In genomic region chr11:84967113-84967512, GRCm38 (mm10) we compare ENCODE assay signal across 10 mouse cellular contexts. TPM values are rescaled to one million over a fixed set of nuclear protein-coding genes. Genes with fewer than 3 reads are reported as not detected.
DNase-seq lines count a peak whose midpoint lies in the region; ATAC-seq and TF ChIP-seq lines count a peak whose summit lies in the region.
"Had no signal": no experiment of that assay in that cellular context is flagged by ENCODE, and none has a peak within 500 bp of the region (broad histone marks: within the 10 kb centered on the region; RNA-seq: fewer than 3 reads in every experiment).

No protein-coding gene starts in this region.

- H3K9ac ChIP-seq in kidney, postnatal 0 days (ENCODE audit: low read depth, low read length), result no peak overlapping the region
- no peak overlapping the region for H3K9ac ChIP-seq in limb, embryonic 11.5 days (ENCODE audit: low read length)
- no peak overlapping the region for H3K9ac ChIP-seq in neural tube, embryonic 14.5 days (replicated peaks; ENCODE audit: low read depth, low read length)
- H3K9ac ChIP-seq: heart, embryonic 15.5 days; liver, embryonic 14.5 days had no signal

- H3K9me3 ChIP-seq in kidney, postnatal 0 days (replicated peaks; ENCODE audit: low read length), result no peaks in the 10 kb centered on the region
- no peaks in the 10 kb centered on the region for H3K9me3 ChIP-seq in embryonic facial prominence, embryonic 10.5 days
- H3K9me3 ChIP-seq in limb, embryonic 11.5 days (ENCODE audit: control insufficient read depth, low read length), result no peaks in the 10 kb centered on the region
- H3K9me3 ChIP-seq in neural tube, embryonic 14.5 days (ENCODE audit: control insufficient read depth, low read length), result no peaks in the 10 kb centered on the region
- H3K9me3 ChIP-seq: heart, embryonic 15.5 days had no signal

- no peak for TF ChIP-seq CTCF in kidney, postnatal 0 days (IDR thresholded peaks at IDR 0.05; ENCODE audit: low read depth)

- WGBS in kidney, postnatal 0 days, result 43% methylated on average over 5 of the region's 5 CpGs
- 26% methylated on average over 5 of the region's 5 CpGs for WGBS in embryonic facial prominence, embryonic 10.5 days
- 33% methylated on average over 5 of the region's 5 CpGs for WGBS in limb, embryonic 11.5 days
- 11% methylated on average over 5 of the region's 5 CpGs for WGBS in neural tube, embryonic 14.5 days

- no peak overlapping the region for H3K4me2 ChIP-seq in kidney, postnatal 0 days (ENCODE audit: low read length)
- no peak overlapping the region for H3K4me2 ChIP-seq in limb, embryonic 11.5 days (ENCODE audit: low read depth, severe bottlenecking)
- H3K4me2 ChIP-seq in neural tube, embryonic 14.5 days (ENCODE audit: low read depth, low read length), result no peak overlapping the region
- H3K4me2 ChIP-seq: heart, embryonic 15.5 days had no signal

- no peak for DNase-seq in kidney, postnatal 0 days (ENCODE audit: low spot score)
- no peak for DNase-seq in kidney, postnatal 10 days
- DNase-seq in embryonic facial prominence, embryonic 10.5 days (ENCODE audit: low spot score), result peak; percentile 79
- peak; percentile 56 for DNase-seq in limb, embryonic 11.5 days (ENCODE audit: low spot score)
- no peak for DNase-seq in right cerebral cortex, adult 18-20 months
- DNase-seq in urinary bladder, postnatal 25 days (ENCODE audit: low spot score), result no peak
- DNase-seq: thymus, postnatal 36 days had no signal

- no peaks in the 10 kb centered on the region for H3K27me3 ChIP-seq in kidney, postnatal 0 days (ENCODE audit: insufficient read depth, low read length)
- no peaks in the 10 kb centered on the region for H3K27me3 ChIP-seq in embryonic facial prominence, embryonic 10.5 days (replicated peaks; ENCODE audit: low read depth, poor library complexity, severe bottlenecking)
- H3K27me3 ChIP-seq in limb, embryonic 11.5 days (ENCODE audit: control insufficient read depth, insufficient read depth, low read length), result no peaks in the 10 kb centered on the region
- no peaks in the 10 kb centered on the region for H3K27me3 ChIP-seq in neural tube, embryonic 14.5 days (ENCODE audit: control insufficient read depth, insufficient read depth, low read length)
- H3K27me3 ChIP-seq: heart, embryonic 15.5 days had no signal

- no peaks in the 10 kb centered on the region for H3K4me1 ChIP-seq in kidney, postnatal 0 days (replicated peaks; ENCODE audit: insufficient read depth, low read length)
- H3K4me1 ChIP-seq in embryonic facial prominence, embryonic 10.5 days, result peaks cover 35% of the 10 kb centered on the region
- H3K4me1 ChIP-seq in limb, embryonic 11.5 days (ENCODE audit: control insufficient read depth, insufficient read depth, low read length), result peaks cover 10% of the 10 kb centered on the region
- H3K4me1 ChIP-seq in neural tube, embryonic 14.5 days (ENCODE audit: control insufficient read depth, insufficient read depth, low read length), result peaks cover 7% of the 10 kb centered on the region; the same call in 1 of the 2 replicates

- H3K36me3 ChIP-seq in kidney, postnatal 0 days (ENCODE audit: insufficient read depth, low read length), result no peaks in the 10 kb centered on the region
- H3K36me3 ChIP-seq in embryonic facial prominence, embryonic 10.5 days (replicated peaks), result no peaks in the 10 kb centered on the region
- no peaks in the 10 kb centered on the region for H3K36me3 ChIP-seq in limb, embryonic 11.5 days (ENCODE audit: control insufficient read depth, insufficient read depth, low read length)
- no peaks in the 10 kb centered on the region for H3K36me3 ChIP-seq in neural tube, embryonic 14.5 days (ENCODE audit: control insufficient read depth, insufficient read depth, low read length)
- H3K36me3 ChIP-seq: heart, embryonic 15.5 days had no signal

- ATAC-seq in kidney, postnatal 0 days (replicated peaks; ENCODE audit: low FRiP score, low read depth), result no peak
- peak; percentile 51; the same call in 1 of the 2 replicates for ATAC-seq in limb, embryonic 11.5 days (ENCODE audit: insufficient number of reproducible peaks, low FRiP score, low TSS enrichment, low read depth)
- peak; percentile 46; the same call in 1 of the 2 replicates for ATAC-seq in neural tube, embryonic 14.5 days (ENCODE audit: low read depth)

- H3K4me3 ChIP-seq in kidney, postnatal 0 days (replicated peaks; ENCODE audit: low read depth, low read length), result no peak overlapping the region
- no peak overlapping the region for H3K4me3 ChIP-seq in embryonic facial prominence, embryonic 10.5 days
- H3K4me3 ChIP-seq in limb, embryonic 11.5 days (ENCODE audit: low read depth, low read length), result no peak overlapping the region
- H3K4me3 ChIP-seq in neural tube, embryonic 14.5 days (ENCODE audit: low read depth, low read length), result no peak overlapping the region
- H3K4me3 ChIP-seq: heart, embryonic 15.5 days had no signal

- H3K27ac ChIP-seq in kidney, postnatal 0 days, result 0 out of 2 replicates have a peak overlapping the region, but pooled peaks have one; percentile 9
- peak overlapping the region; percentile 75 for H3K27ac ChIP-seq in embryonic facial prominence, embryonic 10.5 days (replicated peaks)
- no peak overlapping the region; the same call in 1 of the 2 replicates for H3K27ac ChIP-seq in limb, embryonic 11.5 days (replicated peaks; ENCODE audit: low read depth, low read length)
- H3K27ac ChIP-seq in neural tube, embryonic 14.5 days (ENCODE audit: low read depth, low read length), result no peak overlapping the region
- H3K27ac ChIP-seq: heart, embryonic 15.5 days; liver, embryonic 14.5 days had no signal

RNA-seq across cellular contexts. Expression of gene Car4, which starts 9.5 kb away (rescaled TPM):
- polyA plus RNA-seq in kidney, postnatal 0 days (2015; fragmentation: Nextera tagmentation; extraction: Ambion mirVana), result 121 and 134 TPM in 2 replicates
- polyA plus RNA-seq in embryonic facial prominence, embryonic 10.5 days (2016; fragmentation: Nextera tagmentation; extraction: Ambion mirVana), result 2.9 and 5.1 TPM in 2 replicates
- 0.17 TPM in 1 of 2 replicates, not detected in the other for polyA plus RNA-seq in limb, embryonic 11.5 days (2014; fragmentation: Nextera tagmentation; extraction: Ambion mirVana)
- 3.8 and 4.7 TPM in 2 replicates for polyA plus RNA-seq in neural tube, embryonic 14.5 days (2014; fragmentation: Nextera tagmentation; extraction: Ambion mirVana)

RNA-seq across cellular contexts. Expression of gene Znhit3, which starts 50.9 kb away (rescaled TPM):
- polyA plus RNA-seq in kidney, postnatal 0 days (2015; fragmentation: Nextera tagmentation; extraction: Ambion mirVana), result 45.2 and 47.5 TPM in 2 replicates
- 89.1 and 96.8 TPM in 2 replicates for polyA plus RNA-seq in embryonic facial prominence, embryonic 10.5 days (2016; fragmentation: Nextera tagmentation; extraction: Ambion mirVana)
- polyA plus RNA-seq in limb, embryonic 11.5 days (2014; fragmentation: Nextera tagmentation; extraction: Ambion mirVana), result 72.4 and 73.5 TPM in 2 replicates
- 70.9 and 86.2 TPM in 2 replicates for polyA plus RNA-seq in neural tube, embryonic 14.5 days (2014; fragmentation: Nextera tagmentation; extraction: Ambion mirVana)

Comparison
In these comparisons a context has a peak if more than half of its experiments do, and no peak if none do; other contexts are left out.
1. DNase-seq: peak in embryonic facial prominence, embryonic 10.5 days (single experiment) and limb, embryonic 11.5 days (single experiment); none in kidney, postnatal 0 days (single experiment), kidney, postnatal 10 days (single experiment), right cerebral cortex, adult 18-20 months (single experiment) and urinary bladder, postnatal 25 days (single experiment).
2. H3K27ac ChIP-seq: peak in kidney, postnatal 0 days (single experiment) and embryonic facial prominence, embryonic 10.5 days (single experiment); none in limb, embryonic 11.5 days (single experiment) and neural tube, embryonic 14.5 days (single experiment).
3. RNA of gene Car4, which starts 9.5 kb away (polyA plus RNA-seq): 121 to 134 TPM in kidney, postnatal 0 days; 3.8 to 4.7 TPM in neural tube, embryonic 14.5 days, 2.9 to 5.1 TPM in embryonic facial prominence, embryonic 10.5 days and 0.17 TPM in limb, embryonic 11.5 days; every median in the first group is over 10 times any median in the second.